Mouse (Mus musculus): ENCODE measurements at regions not wholly inside any gene's neighbourhood (a gene's known extent, or its start where the extent isn't known, plus 50 kb on each side); places are given as distances from the start of the nearest gene placed in this dataset.
"Not testable (repeated sequence)": the region's sequence is repeated elsewhere in the genome, so short reads cannot be mapped to it uniquely, and the experiment has no call there.

DNA sequence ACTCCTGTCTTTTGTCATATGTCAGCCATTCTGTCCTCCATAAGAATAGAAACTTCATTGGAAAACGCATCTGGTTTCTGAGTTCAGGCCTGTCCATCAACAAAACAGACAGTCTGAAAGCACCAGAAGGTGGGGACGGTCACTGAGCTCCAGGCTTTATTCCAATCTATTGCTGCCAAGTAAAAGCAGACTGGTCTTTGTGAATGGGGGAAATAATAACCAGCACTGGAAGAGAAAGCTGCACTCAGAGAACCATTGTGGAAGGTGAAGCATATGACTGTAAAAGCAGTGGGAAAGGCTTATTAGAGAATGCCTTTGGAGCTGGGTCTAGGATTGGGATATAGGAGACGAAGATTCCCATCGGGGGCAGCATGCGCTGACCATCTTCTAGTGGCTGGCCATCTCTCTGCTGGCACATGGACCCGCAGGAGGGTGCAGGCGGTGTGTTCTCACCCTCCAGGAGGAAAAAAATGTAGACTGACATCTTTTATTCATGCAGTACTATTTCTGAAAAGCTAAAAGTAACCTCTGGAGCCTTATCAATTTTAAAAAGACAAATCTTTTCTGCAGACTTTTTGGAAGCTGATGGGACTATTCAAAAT lies 1638.0 kb downstream of the Car8 start:
- 88% methylated on average over 7 of the region's 7 CpGs for WGBS
- no peak for DNase-seq (ENCODE audit: low read depth, low spot score)

DNA sequence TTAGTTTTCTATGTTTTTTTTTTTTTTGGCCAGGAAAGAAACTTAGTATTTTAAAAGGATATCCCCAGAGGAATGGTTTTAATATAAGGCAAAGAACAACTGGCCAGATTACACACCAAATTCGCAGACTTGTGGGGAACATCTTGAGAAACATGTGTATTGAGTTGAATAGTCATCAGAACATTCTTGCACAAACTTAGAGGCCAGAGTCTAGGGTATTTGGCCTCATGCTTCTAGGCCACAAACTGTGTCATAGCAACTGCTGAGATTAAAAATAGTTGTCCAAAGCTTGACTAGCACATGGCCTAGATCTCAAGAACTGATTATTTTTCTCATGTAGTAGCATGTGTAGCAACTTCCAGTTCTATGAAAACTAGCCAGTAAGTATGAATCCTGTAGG lies 1642.5 kb downstream of the Car8 start:
- no peak for DNase-seq (ENCODE audit: low read depth, low spot score)
- 69% methylated on average over 1 of the region's 1 CpGs for WGBS

DNA sequence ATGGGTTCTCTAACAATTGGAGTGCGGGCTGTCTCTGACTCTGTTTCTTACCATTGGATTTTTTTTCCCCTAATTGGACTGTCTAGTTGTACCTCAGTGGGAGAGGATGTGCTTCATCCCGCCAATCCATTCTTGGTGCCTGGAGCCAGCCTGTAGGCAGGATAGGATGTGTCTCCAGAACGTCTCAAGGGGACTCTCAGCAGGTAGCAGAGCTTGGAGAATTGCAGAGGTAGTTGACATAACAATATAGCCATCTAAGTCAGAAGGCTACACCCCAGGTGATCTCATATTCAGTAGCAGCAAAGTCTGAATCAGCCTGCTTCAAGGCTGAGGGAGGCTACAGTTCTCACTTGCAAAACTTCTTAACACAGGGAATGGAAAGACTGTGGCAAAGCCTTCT lies 1646.0 kb downstream of the Car8 start:
- 84% methylated on average over 3 of the region's 3 CpGs for WGBS

DNA sequence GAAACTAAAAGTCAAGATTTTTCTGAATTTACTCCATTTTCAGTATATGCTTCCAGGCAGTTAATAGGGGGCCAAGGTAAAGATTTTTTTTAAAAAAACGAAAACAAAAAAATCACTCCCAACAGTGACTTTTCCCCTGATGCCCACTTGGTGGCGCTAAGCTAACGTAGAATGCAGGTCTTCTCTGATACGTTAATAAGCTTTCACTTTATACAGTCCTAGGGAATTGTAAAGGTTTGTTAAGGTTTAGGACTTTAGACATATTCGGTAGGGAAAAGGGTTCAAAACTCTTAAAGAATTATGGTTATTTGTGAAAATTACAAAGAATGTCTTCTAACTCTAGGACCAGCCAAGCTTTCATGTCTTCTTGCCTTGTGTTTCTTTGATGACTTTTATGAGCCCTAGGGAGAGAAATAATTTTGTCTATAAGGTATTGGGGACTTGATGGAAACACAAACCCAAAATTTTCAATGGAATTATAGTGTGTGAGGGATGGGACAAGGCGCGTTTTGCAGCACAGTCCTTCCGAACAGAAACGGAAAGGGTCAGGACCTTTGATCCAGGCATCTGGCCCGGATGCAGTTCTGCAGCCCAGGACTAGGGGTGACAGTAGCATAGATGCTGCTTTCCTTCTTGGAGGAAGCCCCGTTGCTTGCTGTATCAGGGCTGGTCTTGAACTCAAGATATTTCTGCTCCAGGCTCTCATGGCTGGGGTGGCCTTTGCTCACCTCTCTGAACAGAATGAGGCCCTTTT lies 1677.1 kb downstream of the Car8 start:
- peak; percentile 18 for DNase-seq (ENCODE audit: low read depth, low spot score)
- 37% methylated on average over 11 of the region's 11 CpGs for WGBS

More for the DNA sequence above, 1646.0 kb downstream of the Car8 start:
- DNase-seq (ENCODE audit: low read depth, low spot score), result not testable (repeated sequence)

DNA sequence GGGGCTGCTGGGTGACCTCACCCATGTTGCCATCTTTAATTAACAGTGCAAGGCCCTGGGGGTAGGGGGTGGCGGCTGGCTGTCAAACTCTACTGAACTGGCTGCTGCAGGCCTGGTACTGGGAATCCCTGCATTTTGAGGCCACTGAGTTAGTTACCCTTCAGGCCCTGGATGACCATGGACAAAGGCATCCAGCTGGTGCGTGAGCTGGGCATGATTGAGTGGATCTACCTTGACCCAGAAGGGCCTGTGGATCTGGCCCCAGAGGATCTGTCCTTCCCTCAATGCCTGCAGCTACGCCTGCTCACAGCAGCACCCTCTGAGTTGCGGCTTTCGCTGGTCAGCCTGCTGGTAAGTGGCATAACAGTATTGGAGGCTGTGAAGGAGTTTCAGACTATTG lies 1699.2 kb downstream of the Car8 start:
- WGBS, result 97% methylated on average over 5 of the region's 5 CpGs

DNA sequence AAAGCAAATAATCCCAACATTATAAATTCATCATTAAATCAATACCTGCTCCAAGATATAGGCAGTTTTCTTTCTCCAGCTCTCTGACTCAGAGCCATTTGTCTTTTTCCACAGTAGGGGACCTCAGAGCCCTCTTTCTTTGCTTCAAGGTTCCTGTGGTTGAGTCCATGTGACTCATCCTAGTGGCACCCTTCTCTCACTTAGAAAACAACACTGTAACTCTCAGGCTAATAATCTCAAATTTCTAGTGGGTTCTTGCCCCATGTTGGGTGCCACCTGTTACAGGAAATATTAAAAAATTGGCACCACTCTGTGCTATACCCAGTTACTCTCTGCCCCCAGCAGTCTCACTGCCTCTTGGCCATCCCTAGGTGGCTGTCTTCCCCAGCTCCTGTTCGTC lies 1706.4 kb downstream of the Car8 start:
- no peak for DNase-seq (ENCODE audit: low read depth, low spot score)
- 68% methylated on average over 1 of the region's 1 CpGs for WGBS

More for the DNA sequence above, 1699.2 kb downstream of the Car8 start:
- no peak for DNase-seq (ENCODE audit: low read depth, low spot score)

DNA sequence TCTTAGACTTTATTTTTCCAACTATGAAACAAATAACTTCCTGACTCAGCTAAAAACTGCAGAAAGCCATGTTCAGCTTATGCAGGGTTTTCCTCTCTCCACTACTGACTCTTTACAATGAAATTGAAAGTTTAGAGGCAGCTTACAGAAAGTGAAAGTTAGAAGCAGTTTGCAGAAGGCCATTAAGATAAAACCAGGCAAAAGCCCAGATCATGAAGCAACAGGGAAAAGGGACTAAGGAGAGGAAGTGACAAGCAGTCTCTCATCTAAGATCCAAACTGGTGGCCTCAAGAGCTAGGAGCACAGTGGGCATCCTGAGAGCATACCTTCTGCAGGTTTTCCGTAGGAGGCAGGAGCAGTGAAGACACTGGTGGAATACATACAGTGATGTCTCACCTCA lies 1721.2 kb downstream of the Car8 start:
- no peak for DNase-seq (ENCODE audit: low read depth, low spot score)
- WGBS, result 82% methylated on average over 1 of the region's 1 CpGs

DNA sequence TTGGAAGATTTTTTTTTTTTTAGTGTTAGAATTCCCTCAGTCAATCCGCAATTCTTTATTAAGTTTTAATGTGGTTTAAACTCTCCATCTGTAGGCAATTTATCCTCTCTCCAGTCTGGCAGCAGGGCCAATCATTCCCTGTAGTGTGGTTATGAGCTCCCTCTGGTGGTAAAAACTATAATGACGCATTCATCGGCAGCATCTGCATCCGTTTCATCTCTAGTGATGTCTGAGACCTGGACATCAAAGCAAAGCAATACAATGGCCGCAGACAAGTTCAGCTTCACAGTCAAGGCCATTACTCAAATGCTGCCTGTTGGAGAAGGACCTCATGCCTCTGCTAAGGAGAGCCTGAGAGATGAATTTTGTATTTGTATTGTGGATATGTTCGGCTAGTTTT lies 1721.7 kb upstream of the Impad1 start:
- 16% methylated on average over 6 of the region's 6 CpGs for WGBS
- peak; percentile 45 for DNase-seq (ENCODE audit: low read depth, low spot score)

DNA sequence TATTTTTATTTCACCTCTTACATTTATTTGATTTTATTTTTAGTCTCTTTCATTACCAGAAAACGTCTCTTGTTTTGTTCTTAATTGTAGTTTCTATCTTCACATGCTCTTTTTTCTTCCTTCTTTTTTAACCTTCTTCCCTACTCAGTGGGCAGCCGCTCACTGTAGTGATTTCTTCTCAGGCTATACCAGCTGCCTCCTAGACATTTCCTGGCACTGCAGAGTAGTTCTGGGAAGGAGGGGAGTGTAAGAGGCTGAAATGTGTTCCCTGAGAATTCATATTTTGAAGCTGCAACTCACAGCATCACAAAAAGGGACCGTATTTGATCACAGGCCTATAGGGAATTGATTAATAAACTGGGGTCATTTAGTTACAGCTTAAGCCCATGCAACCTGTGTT lies 1720.5 kb upstream of the Impad1 start:
- 76% methylated on average over 3 of the region's 3 CpGs for WGBS
- DNase-seq (ENCODE audit: low read depth, low spot score), result no peak

DNA sequence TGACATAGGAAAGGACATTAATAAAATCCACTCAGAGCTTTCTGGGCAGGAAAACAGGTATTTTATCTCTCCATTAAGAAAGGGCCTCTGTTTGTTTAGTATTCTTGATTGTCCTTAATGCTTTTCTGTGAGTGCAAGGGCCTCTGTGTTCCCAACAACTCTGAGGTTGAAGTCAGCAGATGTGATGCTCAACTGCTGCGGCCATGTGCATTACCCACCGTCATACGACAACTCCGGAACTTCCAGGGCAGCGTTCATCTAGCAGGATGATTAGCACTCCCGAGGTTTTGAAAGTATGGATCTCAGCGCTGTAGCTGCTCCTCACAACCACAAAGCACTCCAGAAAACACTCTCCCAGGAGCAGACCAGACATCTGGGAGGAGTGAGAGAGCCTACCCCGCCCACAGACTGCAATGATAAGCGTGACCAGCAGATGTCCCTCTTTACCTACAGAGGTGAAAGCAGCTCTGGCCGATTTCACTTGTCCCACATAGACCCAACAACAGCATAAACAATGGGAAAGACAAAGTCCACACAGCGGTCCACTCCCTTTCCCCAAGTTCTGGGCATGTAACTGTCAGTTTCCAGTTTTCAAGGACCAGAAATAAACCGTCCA lies 1719.7 kb upstream of the Impad1 start:
- WGBS, result 21% methylated on average over 12 of the region's 12 CpGs
- peak; percentile 46 for DNase-seq (ENCODE audit: low read depth, low spot score)

DNA sequence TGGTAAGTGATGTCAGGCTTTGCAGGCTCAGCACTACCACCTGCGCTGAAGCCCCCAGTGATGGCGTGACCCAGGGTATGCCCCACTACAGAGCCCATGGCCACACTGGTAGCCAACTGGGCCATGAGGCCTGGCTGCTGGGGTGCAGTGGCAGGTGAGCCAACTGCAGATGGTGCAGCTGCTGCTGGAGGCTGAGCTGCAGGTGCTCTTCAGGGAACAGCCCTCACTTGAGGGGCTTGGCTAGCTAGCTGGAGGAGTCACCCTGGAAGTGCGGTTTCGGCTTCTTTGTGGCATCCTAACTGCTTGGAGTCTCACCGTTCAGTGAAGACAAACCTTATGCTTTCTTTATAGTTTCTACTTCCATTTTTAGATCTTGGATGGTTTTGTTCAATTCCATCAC lies 1714.9 kb upstream of the Impad1 start:
- WGBS, result 96% methylated on average over 5 of the region's 5 CpGs
- DNase-seq (ENCODE audit: low read depth, low spot score), result no peak

Measured in large intestine, adult 2 months (tissue).